Mouse (Mus musculus): ENCODE measurements around the gene Olfr157.

Gene Olfr157

GRCm38 (mm10) chr4:43840101-43840500 is at the start of gene Olfr157:
Gene Olfr157, minus strand, starts transcription at chr4:43840201.
- POLR2A ChIA-PET = no interaction called here
- CTCF ChIA-PET = interaction anchor here in 3 of 4 experiments (0.7 to 1.1 kb wide), 3 partner anchors 67 to 210 kb away, joined by 3 to 9 read pairs (median 3); no protein-coding TSS in a partner anchor

DNA sequence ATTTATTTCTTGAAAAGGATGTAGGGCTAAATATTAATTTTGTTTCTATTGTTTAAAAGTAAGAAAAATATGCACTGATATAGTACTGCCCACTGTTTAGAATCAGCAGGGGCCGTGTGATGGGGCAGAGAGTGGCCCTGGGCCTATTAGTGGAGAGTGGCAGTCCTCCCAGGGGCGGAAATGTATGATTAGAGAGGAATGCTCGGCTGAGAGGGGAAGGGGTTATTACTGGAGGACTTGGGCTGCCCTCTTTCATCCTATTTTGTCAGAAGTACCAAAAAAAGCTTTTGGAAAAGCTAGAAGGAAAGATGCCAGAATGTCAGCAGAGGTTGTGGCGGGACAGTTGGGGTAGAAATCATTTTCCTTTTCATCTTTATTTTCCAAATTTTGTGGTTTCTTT is 44.2 kb upstream of the Olfr157 start:
- ChIA-PET CTCF (no interaction called here), POLR2A (no interaction called here)

GRCm38 (mm10) chr4:43879566-43879965 is 39.6 kb upstream of the Olfr157 start:
- ChIA-PET CTCF (interaction anchor here in 1 of 4 experiments (0.6 kb wide), 1 partner anchor 1110 kb away, joined by 5 read pairs; no protein-coding TSS in a partner anchor), POLR2A (interaction anchor here in 1 of 4 experiments (0.6 kb wide), 2 partner anchors 159 to 643 kb away, joined by 3 to 4 read pairs; no protein-coding TSS in a partner anchor)

DNA sequence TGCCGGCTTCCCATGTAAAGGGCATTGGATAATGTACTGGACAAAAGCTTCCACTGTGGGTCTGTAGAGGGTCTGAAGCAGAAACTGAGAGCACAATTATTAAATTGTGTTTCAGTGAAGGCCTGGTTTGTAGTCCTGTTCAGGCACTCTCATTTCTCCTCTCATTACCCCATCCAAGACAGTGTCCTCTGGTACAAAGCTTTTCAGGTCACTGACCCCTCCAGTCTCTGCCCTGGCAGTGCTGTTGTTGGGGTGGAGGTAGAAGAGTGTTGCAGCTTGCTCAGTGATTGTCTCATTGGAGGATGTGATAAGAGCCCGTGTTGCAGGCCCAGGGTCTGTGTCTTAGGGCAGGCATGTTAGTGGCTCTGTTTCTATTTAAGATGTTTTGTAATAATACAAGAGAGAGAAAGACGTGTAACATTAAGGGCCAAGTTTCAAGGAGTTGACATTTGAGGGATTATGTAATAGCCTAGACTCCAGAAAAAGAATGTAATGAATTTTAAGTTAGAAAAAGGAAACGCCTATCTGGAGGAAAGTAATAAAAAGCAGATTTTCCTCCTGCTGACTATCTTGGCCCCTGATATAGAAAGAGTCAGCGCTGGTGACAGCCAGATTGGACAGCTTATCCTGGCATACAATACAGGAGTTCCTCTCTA is 38.2 kb upstream of the Olfr157 start:
- ChIA-PET POLR2A (no interaction called here), CTCF (no interaction called here)

GRCm38 (mm10) chr4:43877230-43877629 is 37.2 kb upstream of the Olfr157 start:
- POLR2A ChIA-PET = no interaction called here
- CTCF ChIA-PET = interaction anchor here in 1 of 4 experiments (0.6 kb wide), 1 partner anchor 248 kb away, joined by 10 read pairs; no protein-coding TSS in a partner anchor

GRCm38 (mm10) chr4:43875919-43876411 is 36.0 kb upstream of the Olfr157 start:
- POLR2A ChIA-PET = interaction anchor here in 3 of 4 experiments (0.7 to 1.5 kb wide), 5 partner anchors 50 to 246 kb away, joined by 3 to 8 read pairs (median 4); no protein-coding TSS in a partner anchor

DNA sequence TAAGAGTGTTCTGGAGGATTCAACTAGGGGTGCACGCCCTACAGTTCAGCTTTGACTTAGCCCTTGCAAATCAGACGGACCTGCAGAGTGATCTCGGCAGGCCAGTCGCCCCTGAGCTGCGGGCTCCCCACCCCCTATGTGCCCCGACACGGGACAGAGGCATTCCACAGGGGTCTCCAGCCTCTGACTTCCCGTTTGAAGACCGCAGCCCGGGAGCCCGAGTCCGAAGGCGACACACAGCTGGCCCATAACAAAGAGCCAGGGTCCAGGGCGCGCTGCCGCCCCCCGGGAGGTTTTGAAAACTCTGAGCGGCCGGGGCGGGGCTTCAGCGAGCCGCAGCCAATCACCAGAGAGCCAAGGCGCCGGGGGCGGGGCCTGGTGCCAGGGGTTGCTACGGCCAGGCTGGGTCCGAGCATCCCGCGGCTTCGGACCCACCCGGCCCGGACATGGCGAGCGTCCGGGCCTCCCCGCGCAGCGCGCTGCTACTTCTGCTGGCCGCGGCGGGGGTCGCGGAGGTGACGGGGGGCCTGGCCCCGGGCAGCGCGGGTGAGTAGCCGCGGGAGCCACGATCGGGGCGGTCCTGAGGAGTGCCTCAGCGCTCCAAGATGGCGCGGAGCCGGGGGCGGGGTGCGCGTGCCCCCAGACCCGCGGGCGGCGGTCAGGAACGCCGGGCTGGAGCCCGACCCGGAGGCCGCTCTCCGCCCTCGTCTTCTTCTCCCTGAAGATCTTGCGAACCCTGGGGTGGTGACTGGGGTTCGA is 35.3 kb upstream of the Olfr157 start, which contains the start of gene Reck:
Reck (plus strand) TSS at position 371 of the 759 bp plus-strand sequence.
- ChIA-PET CTCF (interaction anchor here (0.6 to 3.1 kb wide), 8 partner anchors 14 to 168 kb away, joined by 3 to 12 read pairs (median 4); no protein-coding TSS in a partner anchor), POLR2A (interaction anchor here in 3 of 4 experiments (0.5 to 1.5 kb wide), 7 partner anchors 14 to 859 kb away, joined by 3 to 8 read pairs (median 4); no protein-coding TSS in a partner anchor)

More at GRCm38 (mm10) chr4:43875919-43876411, 36.0 kb upstream of the Olfr157 start:
- CTCF ChIA-PET = no interaction called here

DNA sequence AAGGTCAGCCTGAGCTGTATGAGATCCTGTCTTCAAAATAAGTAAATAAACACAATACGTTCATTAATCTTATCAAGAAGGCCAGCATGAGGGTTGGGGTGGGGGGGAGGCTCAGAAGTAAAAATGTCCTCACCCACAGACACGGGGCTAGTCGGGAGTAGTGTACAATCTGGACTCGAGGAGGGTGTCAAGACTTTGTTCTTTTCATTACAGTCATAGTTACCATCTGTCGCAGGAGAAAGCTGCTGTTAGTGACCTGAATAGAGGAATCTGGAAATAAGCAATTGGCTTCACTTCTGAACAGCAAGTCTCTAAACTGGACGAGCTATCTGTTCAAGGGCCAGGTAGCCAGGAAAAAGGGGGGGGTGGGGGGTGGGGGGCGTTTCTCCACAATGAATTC is 34.5 kb upstream of the Olfr157 start:
- ChIA-PET POLR2A (interaction anchor here in 2 of 4 experiments (0.5 to 1.5 kb wide), 6 partner anchors 14 to 860 kb away, joined by 3 to 8 read pairs (median 4); no protein-coding TSS in a partner anchor), CTCF (interaction anchor here (0.6 to 3.1 kb wide), 9 partner anchors 14 to 167 kb away, joined by 3 to 12 read pairs (median 3); no protein-coding TSS in a partner anchor)

- ChIA-PET CTCF (interaction anchor here in 1 of 4 experiments (1.8 kb wide), 1 partner anchor 9 kb away, joined by 3 read pairs; no protein-coding TSS in a partner anchor), POLR2A (interaction anchor here in 1 of 4 experiments (1.0 kb wide), 1 partner anchor 9 kb away, joined by 3 read pairs; no protein-coding TSS in a partner anchor)
Observed at GRCm38 (mm10) chr4:43869821-43870220, 29.8 kb upstream of the Olfr157 start.

DNA sequence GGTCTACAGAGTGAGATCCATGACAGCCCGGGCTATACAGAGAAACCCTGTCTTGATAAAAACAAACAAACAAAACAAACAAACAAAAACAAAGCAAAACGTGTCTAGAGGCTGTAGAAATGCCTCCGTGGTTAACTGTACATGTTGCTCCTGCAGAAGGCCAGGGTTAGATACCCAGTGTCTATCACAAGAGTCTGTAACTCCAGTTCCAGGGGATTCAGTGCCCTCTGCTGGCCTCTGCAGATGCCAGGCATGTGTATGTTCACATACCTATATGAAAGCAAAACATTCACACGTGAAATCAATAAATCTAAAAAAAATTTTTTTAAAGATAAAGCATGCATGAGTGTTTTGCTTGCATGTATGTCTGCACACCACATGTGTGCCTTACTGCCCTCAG is 23.3 kb upstream of the Olfr157 start:
- CTCF ChIA-PET = interaction anchor here in 1 of 4 experiments (1.4 kb wide), 1 partner anchor 103 kb away, joined by 4 read pairs; no protein-coding TSS in a partner anchor
- POLR2A ChIA-PET = no interaction called here

GRCm38 (mm10) chr4:43860744-43861519 is 20.9 kb upstream of the Olfr157 start:
- ChIA-PET CTCF (interaction anchor here (0.6 to 3.5 kb wide), 34 partner anchors 9 to 282 kb away, joined by 3 to 50 read pairs (median 5); partner anchors contain the start of genes Hrct1 (in 2 of the 4) and Olfr156 (in 1 of the 4)), POLR2A (interaction anchor here in 3 of 4 experiments (0.6 to 2.0 kb wide), 15 partner anchors 9 to 167 kb away, joined by 3 to 7 read pairs (median 3); partner anchors contain the start of genes Reck (in 2 of the 3) and Olfr156 (in 1 of the 3))

DNA sequence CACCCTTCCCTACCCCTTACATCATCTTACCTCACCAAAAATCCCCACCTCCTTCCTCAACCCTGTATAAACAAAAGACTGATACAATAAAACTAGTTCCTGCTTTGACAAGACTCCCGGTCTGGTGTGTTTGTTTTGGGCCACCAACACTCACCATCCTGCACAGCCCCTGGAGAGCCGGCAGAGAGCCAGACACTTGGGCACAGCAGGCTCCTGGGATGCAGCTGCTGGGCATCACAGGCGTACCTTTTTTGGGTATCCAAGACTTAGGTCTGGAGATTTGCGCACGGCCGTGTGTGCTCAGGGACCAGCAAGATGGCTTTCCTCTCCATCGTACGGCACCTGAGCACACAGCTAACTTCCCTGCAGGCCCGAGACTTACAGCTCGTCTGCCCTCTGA is 19.9 kb upstream of the Olfr157 start:
- CTCF ChIA-PET = interaction anchor here in 3 of 4 experiments (0.6 to 3.5 kb wide), 15 partner anchors 26 to 190 kb away, joined by 3 to 50 read pairs (median 7); partner anchors contain the start of genes Hrct1 (in 1 of the 3) and Olfr156 (in 1 of the 3)
- POLR2A ChIA-PET = interaction anchor here in 2 of 4 experiments (0.9 to 2.0 kb wide), 9 partner anchors 11 to 152 kb away, joined by 3 to 7 read pairs (median 4); partner anchors contain the start of gene Olfr156 (in 1 of the 2)

DNA sequence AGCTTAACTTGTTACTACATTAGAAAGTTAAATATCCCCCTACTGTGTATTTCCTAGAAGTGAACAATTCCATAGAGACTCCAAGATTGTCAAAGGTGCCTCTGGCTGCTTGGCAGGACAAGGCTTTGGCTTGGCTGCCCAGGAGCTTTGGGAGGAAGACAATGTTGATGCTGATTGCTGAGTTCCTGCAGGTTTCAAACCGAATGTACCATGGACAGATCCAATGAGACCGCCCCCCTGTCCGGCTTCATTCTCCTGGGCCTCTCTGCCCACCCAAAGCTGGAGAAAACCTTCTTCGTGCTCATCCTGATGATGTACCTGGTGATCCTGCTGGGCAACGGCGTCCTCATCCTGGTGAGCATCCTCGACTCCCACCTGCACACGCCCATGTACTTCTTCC is 14.1 kb upstream of the Olfr157 start:
- ChIA-PET POLR2A (interaction anchor here in 1 of 4 experiments (0.7 kb wide), 1 partner anchor 108 kb away, joined by 3 read pairs; no protein-coding TSS in a partner anchor), CTCF (interaction anchor here in 1 of 4 experiments (1.1 kb wide), 1 partner anchor 109 kb away, joined by 6 read pairs; no protein-coding TSS in a partner anchor)

DNA sequence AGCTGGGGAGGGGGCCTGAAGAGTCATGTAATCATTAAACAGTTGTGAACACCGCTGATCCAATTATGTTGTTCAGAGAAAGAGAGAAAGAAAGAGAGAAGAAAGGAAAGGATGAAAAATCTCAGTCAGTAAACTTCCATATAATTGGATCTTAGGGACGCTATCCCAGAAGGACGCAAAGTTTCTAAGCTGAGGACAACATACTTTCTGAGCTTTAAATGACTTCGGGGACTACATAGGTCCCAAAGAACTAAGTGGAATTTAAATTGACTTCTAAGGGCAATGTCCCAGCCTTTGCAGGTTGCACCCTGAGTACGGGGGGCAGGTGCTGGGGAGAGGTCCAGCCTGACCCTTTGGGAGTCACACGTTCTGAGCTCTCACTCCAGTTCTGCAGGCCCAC is 11.3 kb upstream of the Olfr157 start, which contains the start of gene Olfr155:
Olfr155 (plus strand) TSS at position 301 of the 400 bp plus-strand sequence.
- CTCF ChIA-PET = interaction anchor here in 2 of 4 experiments (0.7 to 1.0 kb wide), 2 partner anchors 18 to 165 kb away, joined by 4 to 6 read pairs; no protein-coding TSS in a partner anchor
- POLR2A ChIA-PET = interaction anchor here in 2 of 4 experiments (1.0 to 1.3 kb wide), 2 partner anchors 55 to 105 kb away, joined by 3 read pairs; no protein-coding TSS in a partner anchor

DNA sequence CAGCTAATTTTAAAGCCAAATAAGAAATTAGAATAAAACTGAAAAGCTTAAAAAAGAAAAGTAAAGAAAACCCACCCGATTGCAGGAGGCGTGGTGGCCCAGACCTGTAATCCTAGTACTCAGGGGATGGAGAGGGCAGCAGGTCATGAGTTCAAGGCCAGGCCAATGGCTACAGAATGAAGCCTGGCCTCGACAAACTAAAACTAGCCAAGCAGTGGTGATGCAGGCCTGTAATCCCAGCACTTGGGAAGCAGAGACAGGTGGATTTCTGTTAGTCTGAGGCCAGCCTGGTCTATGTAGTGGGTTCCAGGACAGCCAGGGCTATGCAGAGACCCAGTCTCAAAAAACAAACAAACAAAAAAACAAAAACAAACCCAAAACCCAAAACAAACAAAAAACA is 1.7 kb downstream of the Olfr157 start:
- POLR2A ChIA-PET = interaction anchor here in 2 of 4 experiments (0.6 to 2.1 kb wide), 3 partner anchors 14 to 244 kb away, joined by 3 to 6 read pairs (median 5); partner anchors contain the start of gene Olfr156 (in 1 of the 2)
- CTCF ChIA-PET = interaction anchor here in 2 of 4 experiments (0.9 to 1.5 kb wide), 2 partner anchors 75 kb away, joined by 3 read pairs; no protein-coding TSS in a partner anchor

DNA sequence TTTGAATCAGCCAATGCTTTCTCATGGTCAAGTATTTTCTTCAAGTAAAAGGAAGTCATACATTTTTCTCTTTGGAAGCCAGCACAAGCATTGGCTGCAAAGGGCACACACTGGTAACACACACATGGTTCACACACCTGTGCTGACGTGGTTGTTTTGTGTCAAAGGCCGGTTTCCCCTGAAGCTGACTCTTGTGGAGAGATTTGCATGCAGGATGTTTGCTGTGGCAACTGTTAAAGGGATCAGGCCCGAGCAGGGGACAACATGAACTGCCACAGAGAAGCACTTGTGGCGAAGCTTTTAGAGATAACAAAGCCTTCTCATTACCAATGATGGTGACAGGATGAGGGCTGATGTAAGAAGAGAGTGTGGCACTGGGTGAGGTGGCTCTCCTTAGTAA is 5.3 kb downstream of the Olfr157 start:
- ChIA-PET POLR2A (interaction anchor here in 1 of 4 experiments (1.7 kb wide), 1 partner anchor 42 kb away, joined by 5 read pairs; no protein-coding TSS in a partner anchor), CTCF (interaction anchor here in 1 of 4 experiments (3.3 kb wide), 1 partner anchor 73 kb away, joined by 57 read pairs; no protein-coding TSS in a partner anchor)

DNA sequence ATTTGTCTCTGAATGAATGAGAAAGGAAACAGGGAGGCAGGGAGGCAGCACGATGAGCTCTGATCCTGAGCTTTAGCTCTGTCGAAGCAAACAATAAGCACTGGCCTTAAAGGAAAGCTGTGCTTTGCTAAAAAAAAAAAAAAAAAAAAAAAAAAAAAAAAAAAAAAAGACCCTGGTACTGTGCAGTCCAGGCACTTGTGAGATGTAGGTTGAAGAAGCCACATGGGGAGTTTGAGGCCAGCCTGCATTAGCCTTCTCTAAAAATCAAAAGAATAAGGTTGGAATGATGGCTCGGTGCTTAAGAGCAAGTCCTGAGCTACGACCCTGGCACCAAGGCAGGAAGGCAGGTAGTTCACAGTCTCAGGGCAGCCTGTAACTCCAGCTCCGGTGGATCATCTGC is 6.2 kb downstream of the Olfr157 start:
- CTCF ChIA-PET = interaction anchor here in 3 of 4 experiments (0.6 to 3.3 kb wide), 6 partner anchors 11 to 74 kb away, joined by 3 to 57 read pairs (median 5); partner anchors contain the start of gene Olfr155 (in 1 of the 3)

More for the DNA sequence above, 6.2 kb downstream of the Olfr157 start:
- POLR2A ChIA-PET = interaction anchor here in 2 of 4 experiments (0.6 to 1.7 kb wide), 5 partner anchors 9 to 239 kb away, joined by 3 to 5 read pairs (median 3); no protein-coding TSS in a partner anchor

Data from embryonic stem cell, embryonic (primary cell).